Mouse (Mus musculus): Measurements from ENCODE around the gene Ddx1.

Gene Ddx1

GRCm38 (mm10) chr12:13248691-13249572 is at the start of gene Ddx1:
Gene Ddx1 (minus strand): TSS chr12:13249213.
- DNase-seq (ENCODE audit: low spot score in 2 of 2), result peak; percentile 70 to 73

DNA sequence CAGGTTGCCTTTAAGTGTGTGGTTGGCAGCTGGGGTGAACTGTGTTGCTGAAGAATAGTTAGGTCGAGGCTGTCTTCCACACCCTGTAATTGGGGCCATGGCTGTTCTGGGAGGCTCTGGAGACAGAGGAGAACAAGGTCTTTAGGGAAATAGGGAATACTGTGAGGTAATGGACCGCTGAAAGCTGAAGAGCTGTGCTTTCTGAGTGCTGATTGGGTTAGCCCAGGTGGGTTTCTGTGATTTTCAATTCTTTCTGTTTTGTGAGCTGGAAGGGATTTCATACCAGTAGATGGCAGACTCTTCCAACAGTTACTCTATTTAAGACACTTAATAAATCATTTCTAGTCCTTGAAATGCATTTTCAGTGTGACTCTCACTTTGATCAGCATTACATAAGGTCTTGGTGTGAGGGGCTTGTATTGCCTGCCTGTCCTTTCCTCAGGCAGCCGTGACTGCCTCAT is 44.4 kb upstream of the Ddx1 start:
- DNase-seq (ENCODE audit: low spot score in 2 of 2), result no peak

- DNase-seq (ENCODE audit: low spot score in 2 of 2), result no peak
Measured at GRCm38 (mm10) chr12:13291453-13291852, 42.4 kb upstream of the Ddx1 start.

GRCm38 (mm10) chr12:13269570-13270390 is 20.8 kb upstream of the Ddx1 start:
- DNase-seq (ENCODE audit: low spot score in 2 of 2), result no peak

- DNase-seq (ENCODE audit: low spot score in 2 of 2), result peak; percentile 72 to 80
Measured at GRCm38 (mm10) chr12:13268826-13269449, 19.9 kb upstream of the Ddx1 start, which contains the start of gene Nbas. Gene Nbas (plus strand): TSS chr12:13269133.

DNA sequence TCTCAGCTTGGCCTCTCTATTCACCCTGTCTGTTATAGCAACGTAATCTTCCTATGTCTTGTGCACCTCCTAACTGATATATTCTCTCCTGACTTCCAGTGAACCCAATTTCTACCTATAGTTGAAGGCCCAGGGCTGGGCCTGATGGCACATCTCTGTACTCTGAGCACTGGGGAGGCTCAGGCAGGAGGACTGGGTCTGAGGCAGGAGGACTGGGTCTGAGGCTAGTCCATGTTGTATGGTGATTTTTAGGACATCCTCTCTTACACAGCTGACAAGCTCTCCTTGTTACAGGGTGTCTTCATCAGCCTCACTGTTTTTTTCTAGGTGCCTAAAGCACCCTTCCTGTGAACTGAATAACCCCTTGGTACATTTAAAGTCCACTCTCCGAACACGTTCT is 19.4 kb upstream of the Ddx1 start:
- DNase-seq (ENCODE audit: low spot score in 2 of 2), result no peak

- DNase-seq (ENCODE audit: low spot score in 2 of 2), result no peak
Measured at GRCm38 (mm10) chr12:13255701-13256100, 6.7 kb upstream of the Ddx1 start.

DNA sequence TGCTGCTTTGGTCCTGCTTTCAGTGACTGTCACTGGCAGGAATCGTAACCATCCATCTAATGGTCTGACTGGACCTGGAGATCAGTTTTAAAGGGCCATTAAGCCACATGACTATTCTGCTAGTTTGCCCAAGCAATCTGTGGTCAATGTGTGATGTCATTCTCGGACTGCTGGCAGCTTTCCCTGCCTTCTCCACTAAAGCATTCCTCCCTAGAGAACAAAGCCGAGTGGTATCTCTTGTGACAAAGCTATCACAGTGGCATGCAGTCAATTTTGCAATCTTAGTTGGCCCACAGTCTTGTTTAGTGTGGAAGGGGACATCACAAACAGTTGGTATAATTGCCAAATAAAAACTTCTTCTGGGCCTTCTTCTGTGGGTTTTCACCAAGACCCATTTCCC is 6.1 kb upstream of the Ddx1 start:
- peak in 1 of 2 experiments; percentile 13 for DNase-seq (ENCODE audit: low spot score in 2 of 2)

- DNase-seq (ENCODE audit: low spot score in 2 of 2), result no peak
Measured at GRCm38 (mm10) chr12:13249573-13249919, 533 bp upstream of the Ddx1 start.

GRCm38 (mm10) chr12:13242453-13242852 is 6.6 kb downstream of the Ddx1 start:
- no peak for DNase-seq (ENCODE audit: low spot score in 2 of 2)

DNA sequence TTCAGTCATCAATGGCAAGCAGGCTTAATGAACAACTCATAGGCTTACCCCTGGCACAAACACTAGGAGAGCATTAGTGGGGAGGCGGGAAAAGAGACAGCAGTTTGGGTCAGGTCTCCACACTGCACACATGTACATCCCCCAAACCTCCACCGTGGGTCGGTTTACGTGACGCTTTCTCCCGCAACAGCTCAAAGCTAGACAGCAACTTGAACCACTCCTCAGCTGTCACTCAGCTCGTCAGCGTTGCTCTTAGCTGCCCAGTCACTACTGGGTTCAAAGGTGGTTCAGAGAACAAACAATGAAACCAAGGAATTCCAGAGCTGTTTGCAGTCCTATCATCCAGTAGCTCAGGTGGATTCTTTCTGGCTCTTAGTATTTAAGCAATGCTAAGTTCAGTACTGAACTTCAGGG is 30.9 kb downstream of the Ddx1 start:
- no peak for DNase-seq (ENCODE audit: low spot score in 2 of 2)

DNA sequence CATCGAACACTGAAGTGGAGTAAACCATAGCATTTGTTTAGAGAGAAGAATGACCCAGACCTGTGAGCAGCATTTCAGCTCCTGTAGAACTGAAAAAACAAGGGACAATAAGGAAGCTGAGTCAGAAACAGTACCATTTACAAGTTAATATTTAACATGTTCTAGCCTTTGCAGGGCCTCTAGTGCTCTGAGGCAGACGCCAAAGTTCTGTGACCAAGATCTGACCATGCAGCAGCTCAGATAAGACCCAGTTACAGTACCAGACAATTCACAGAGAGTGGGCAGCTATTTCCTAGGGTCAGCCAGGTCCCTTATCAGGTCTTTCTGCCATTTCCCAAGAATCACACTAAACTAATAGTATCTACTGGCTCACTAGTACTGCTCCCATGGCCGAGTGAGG is 31.4 kb downstream of the Ddx1 start:
- no peak for DNase-seq (ENCODE audit: low spot score in 2 of 2)

GRCm38 (mm10) chr12:13216501-13217103 is 32.4 kb downstream of the Ddx1 start:
- DNase-seq (ENCODE audit: low spot score in 2 of 2), result no peak

- DNase-seq (ENCODE audit: low spot score in 2 of 2), result peak; percentile 77 to 86
Measured at GRCm38 (mm10) chr12:13214345-13215278, 34.4 kb downstream of the Ddx1 start.

DNA sequence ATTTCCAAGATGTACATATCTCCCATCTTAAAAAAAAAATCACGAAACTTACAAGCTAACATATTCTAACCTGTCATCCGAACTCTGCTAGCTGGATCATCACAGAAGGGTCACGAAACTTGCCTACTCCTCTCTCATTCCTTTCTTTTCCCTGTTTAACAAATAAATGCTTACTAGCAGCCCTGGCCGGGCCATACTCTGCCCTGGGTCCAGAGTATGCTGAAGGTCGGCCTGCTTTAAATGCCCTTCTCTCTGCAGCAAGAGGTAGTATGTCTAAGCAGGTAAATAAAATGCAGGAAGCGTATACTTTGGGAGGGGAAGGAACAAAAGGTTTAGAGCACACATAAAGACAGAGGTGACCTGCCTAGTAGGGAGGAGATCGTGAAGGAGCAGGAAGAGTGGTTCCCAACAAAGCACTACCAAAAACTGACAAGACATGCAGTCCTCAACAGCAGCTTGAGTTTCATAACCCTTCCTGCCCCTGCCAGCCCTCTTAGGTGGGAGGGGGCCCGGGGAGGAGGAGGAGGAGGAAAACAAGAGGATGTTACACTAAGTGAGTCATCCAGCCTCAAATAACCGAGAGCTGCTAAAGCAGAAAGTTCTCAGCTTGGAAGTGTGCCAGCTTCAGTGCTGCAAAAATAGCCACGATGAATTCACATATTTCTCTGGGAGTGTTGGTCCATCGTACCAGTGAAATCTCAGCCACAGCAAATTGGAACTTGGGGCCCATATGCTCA is 37.1 kb downstream of the Ddx1 start:
- peak; percentile 71 to 79 for DNase-seq (ENCODE audit: low spot score in 2 of 2)

DNA sequence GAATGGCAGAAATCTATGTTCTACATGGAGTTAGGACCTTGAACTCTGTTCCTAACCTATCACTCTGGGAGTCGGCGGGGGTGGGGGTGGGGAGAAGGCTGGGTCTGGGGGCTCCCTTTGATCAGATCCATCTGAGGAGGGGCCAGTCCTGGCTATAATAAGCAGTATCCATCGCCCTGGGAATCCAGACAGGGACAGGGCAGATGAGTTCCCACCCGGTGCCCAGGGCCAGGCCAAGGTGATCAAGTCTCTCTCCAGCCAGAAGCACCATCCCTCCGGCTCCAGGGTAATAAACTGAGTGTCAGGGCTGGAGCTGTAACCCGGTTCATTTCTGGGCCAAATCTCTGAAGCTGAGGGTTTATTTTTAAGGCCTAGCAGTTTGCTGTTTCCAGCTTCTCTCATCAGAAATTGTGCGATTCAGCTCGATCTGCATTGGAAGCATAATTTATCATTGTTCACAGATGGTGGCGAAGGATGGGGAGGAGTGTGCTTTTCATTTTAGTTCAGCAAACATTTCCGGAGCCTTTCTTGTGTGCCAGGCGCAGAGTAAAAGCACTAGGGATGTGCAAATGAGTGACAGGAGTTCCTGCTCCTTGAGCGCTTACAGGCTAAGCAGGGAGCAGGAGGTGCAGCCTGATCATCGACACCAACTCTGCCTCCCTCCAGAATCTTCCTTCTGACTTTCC is 39.2 kb downstream of the Ddx1 start:
- no peak for DNase-seq (ENCODE audit: low spot score in 2 of 2)

DNA sequence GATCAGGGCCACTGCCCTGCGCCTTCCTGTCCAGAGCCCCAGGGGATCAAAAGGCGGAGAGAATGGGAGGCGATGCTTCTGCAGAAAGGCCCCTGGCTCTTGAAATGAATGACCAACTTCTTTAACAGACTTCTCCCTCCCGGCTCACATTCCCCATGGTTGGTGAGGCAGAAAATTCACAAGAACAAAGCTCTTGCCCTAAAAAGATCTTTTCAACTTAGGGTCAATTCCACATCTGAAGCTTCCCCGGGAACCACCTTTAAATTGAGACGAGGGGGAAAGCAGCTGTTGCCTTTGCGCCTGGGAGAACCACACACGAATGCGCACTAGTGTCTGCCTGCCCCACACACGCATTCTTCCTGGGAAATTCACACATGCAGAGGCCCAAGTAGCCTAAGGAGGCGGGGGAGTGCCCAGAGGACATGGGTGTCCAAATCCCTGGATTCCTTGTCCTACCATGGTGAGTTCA is 40.0 kb downstream of the Ddx1 start:
- DNase-seq (ENCODE audit: low spot score in 2 of 2), result no peak

- DNase-seq (ENCODE audit: low spot score in 2 of 2), result no peak
Measured at GRCm38 (mm10) chr12:13208517-13208916, 40.5 kb downstream of the Ddx1 start.

GRCm38 (mm10) chr12:13207099-13207498 is 41.9 kb downstream of the Ddx1 start:
- no peak for DNase-seq (ENCODE audit: low spot score in 2 of 2)
